ENCODE assay signal across 13 mouse cellular contexts in genomic region chr17:5575518-5575917, GRCm38 (mm10).
DNase-seq lines count a peak whose midpoint lies in the region; ATAC-seq and TF ChIP-seq lines count a peak whose summit lies in the region.
"Had no signal": no experiment of that assay in that cellular context is flagged by ENCODE, and none has a peak within 500 bp of the region (broad histone marks: within the 10 kb centered on the region; RNA-seq: fewer than 3 reads in every experiment).

No protein-coding gene starts in this region.

- no peaks in the 10 kb centered on the region for H3K27me3 ChIP-seq in lung, embryonic 15.5 days
- H3K27me3 ChIP-seq: neural tube, embryonic 15.5 days had no signal

- TF ChIP-seq POLR2A in brain, embryonic 14.5 days (IDR thresholded peaks at IDR 0.05; ENCODE audit: borderline replicate concordance, extremely low read depth, insufficient read depth, insufficient read length, poor library complexity, severe bottlenecking), result no peak

- WGBS in lung, embryonic 15.5 days, result 66% methylated on average over 4 of the region's 4 CpGs

- no peak overlapping the region for H3K4me3 ChIP-seq in lung, embryonic 15.5 days
- H3K4me3 ChIP-seq: midbrain, embryonic 12.5 days; neural tube, embryonic 15.5 days had no signal

- no peak overlapping the region for H3K4me2 ChIP-seq in lung, embryonic 15.5 days
- H3K4me2 ChIP-seq: midbrain, embryonic 12.5 days; neural tube, embryonic 15.5 days had no signal

- H3K9me3 ChIP-seq in lung, embryonic 15.5 days, result no peaks in the 10 kb centered on the region
- H3K9me3 ChIP-seq: midbrain, embryonic 12.5 days; neural tube, embryonic 15.5 days had no signal

- no peak overlapping the region for H3K27ac ChIP-seq in lung, embryonic 15.5 days
- H3K27ac ChIP-seq: midbrain, embryonic 12.5 days; neural tube, embryonic 15.5 days had no signal

- no peaks in the 10 kb centered on the region for H3K36me3 ChIP-seq in lung, embryonic 15.5 days
- H3K36me3 ChIP-seq: midbrain, embryonic 12.5 days; neural tube, embryonic 15.5 days had no signal

- no peak for TF ChIP-seq CTCF in brain, embryonic 14.5 days (IDR thresholded peaks at IDR 0.05; ENCODE audit: borderline replicate concordance, extremely low read depth, insufficient read depth, insufficient read length)

- no peaks in the 10 kb centered on the region for H3K4me1 ChIP-seq in lung, embryonic 15.5 days
- H3K4me1 ChIP-seq: midbrain, embryonic 12.5 days had no signal

- ATAC-seq in lung, embryonic 15.5 days (ENCODE audit: borderline replicate concordance, extremely low read depth, low FRiP score, low TSS enrichment), result peak; percentile 46; the same call in 1 of the 2 replicates

- DNase-seq in layer of hippocampus, adult 11-12 months (ENCODE audit: low spot score), result peak; percentile 55
- DNase-seq in layer of hippocampus, adult 9-10 months (ENCODE audit: low spot score), result no peak
- peak; percentile 26 for DNase-seq in brain, embryonic 14.5 days (ENCODE audit: low read depth)
- DNase-seq in cerebellum, postnatal 14 days, result peak; percentile 50 to 56
- no peak for DNase-seq in ovary, postnatal 36 days (ENCODE audit: low spot score)
- DNase-seq in thymus, postnatal 25 days, result no peak
- DNase-seq in heart, adult 9 months (ENCODE audit: low spot score in 2 of 2), result no peak
- DNase-seq: gastrocnemius, postnatal 10 days; heart, postnatal 4 days; thymus, adult 2 months had no signal

- no peak overlapping the region for H3K9ac ChIP-seq in lung, embryonic 15.5 days
- H3K9ac ChIP-seq: midbrain, embryonic 12.5 days; neural tube, embryonic 15.5 days had no signal

Comparison
In these comparisons a context has a peak if more than half of its experiments do, and no peak if none do; other contexts are left out.
1. DNase-seq: peak in layer of hippocampus, adult 11-12 months (single experiment), brain, embryonic 14.5 days (single experiment) and cerebellum, postnatal 14 days (2 of 2); none in layer of hippocampus, adult 9-10 months (single experiment), ovary, postnatal 36 days (single experiment), thymus, postnatal 25 days (single experiment) and heart, adult 9 months (0 of 2).